In the genomic region with DNA sequence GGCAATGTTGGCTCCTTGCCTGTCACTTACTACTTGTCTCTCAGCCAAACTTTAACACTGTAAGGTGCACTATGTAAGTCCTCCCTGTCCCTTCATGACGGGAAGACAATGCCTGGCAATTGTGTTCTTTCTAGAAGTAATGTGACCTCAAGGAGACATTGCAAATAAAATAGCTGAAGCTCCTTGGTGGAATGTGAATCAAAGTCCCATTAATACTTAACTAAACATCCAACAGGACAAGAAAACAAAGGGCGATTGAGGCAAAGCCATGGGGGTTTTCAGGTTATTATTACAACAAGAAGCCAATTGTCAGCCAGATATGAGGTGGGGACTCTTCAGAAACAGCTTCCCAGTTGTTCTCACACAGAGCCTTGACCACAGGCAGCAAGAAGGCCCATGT, we compare ENCODE assay signal across 23 mouse cellular contexts. TPM values are rescaled to one million over a fixed set of nuclear protein-coding genes. Genes with fewer than 3 reads are reported as not detected.
"Had no signal": no experiment of that assay in that cellular context is flagged by ENCODE, and none has a peak within 500 bp of the region (broad histone marks: within the 10 kb centered on the region; RNA-seq: fewer than 3 reads in every experiment).

No protein-coding gene starts in this region.

- H3K4me2 ChIP-seq: limb, embryonic 12.5 days; limb, embryonic 15.5 days; liver, embryonic 11.5 days; lung, embryonic 14.5 days; midbrain, embryonic 12.5 days; midbrain, embryonic 15.5 days; neural tube, embryonic 12.5 days; neural tube, embryonic 15.5 days had no signal

- H3K27me3 ChIP-seq: limb, embryonic 12.5 days; limb, embryonic 15.5 days; midbrain, embryonic 12.5 days; midbrain, embryonic 15.5 days; neural tube, embryonic 12.5 days; neural tube, embryonic 15.5 days had no signal

- H3K4me1 ChIP-seq: limb, embryonic 12.5 days; limb, embryonic 15.5 days; midbrain, embryonic 12.5 days; midbrain, embryonic 15.5 days; neural tube, embryonic 12.5 days; neural tube, embryonic 15.5 days had no signal

- H3K36me3 ChIP-seq: limb, embryonic 12.5 days; limb, embryonic 15.5 days; midbrain, embryonic 12.5 days; midbrain, embryonic 15.5 days; neural tube, embryonic 12.5 days; neural tube, embryonic 15.5 days had no signal

- H3K4me3 ChIP-seq: limb, embryonic 12.5 days; limb, embryonic 15.5 days; midbrain, embryonic 12.5 days; midbrain, embryonic 15.5 days; neural tube, embryonic 12.5 days; neural tube, embryonic 15.5 days had no signal

- DNase-seq: left cerebral cortex, postnatal 4 days; liver, postnatal 0 days; lung, embryonic 14.5 days; right cerebral cortex, adult 18-20 months; right cerebral cortex, postnatal 14 days; right cerebral cortex, postnatal 4 days; thymus, adult 2 months; thymus, postnatal 14 days; thymus, postnatal 4 days had no signal

- ATAC-seq: intestine, embryonic 16.5 days; liver, postnatal 0 days; lung, postnatal 0 days; midbrain, embryonic 15.5 days had no signal

- H3K9me3 ChIP-seq: limb, embryonic 15.5 days; midbrain, embryonic 12.5 days; midbrain, embryonic 15.5 days; neural tube, embryonic 12.5 days; neural tube, embryonic 15.5 days had no signal

- H3K9ac ChIP-seq: limb, embryonic 12.5 days; limb, embryonic 15.5 days; liver, embryonic 14.5 days; liver, postnatal 0 days; lung, embryonic 14.5 days; midbrain, embryonic 12.5 days; midbrain, embryonic 15.5 days; neural tube, embryonic 12.5 days; neural tube, embryonic 15.5 days had no signal

- H3K27ac ChIP-seq: limb, embryonic 12.5 days; limb, embryonic 15.5 days; liver, embryonic 14.5 days; macrophage; midbrain, embryonic 12.5 days; midbrain, embryonic 15.5 days; neural tube, embryonic 12.5 days; neural tube, embryonic 15.5 days; stomach, postnatal 0 days had no signal

RNA-seq across cellular contexts. Expression of a gene that starts 51.6 kb away (rescaled TPM):
- total RNA-seq: left cerebral cortex, postnatal 14 days; megakaryocyte, adult 5-6 weeks had no signal
- polyA plus RNA-seq: limb, embryonic 15.5 days; liver, postnatal 0 days; macrophage; neural tube, embryonic 12.5 days had no signal
